Mouse (Mus musculus) telencephalon, adult 2 months (tissue): ENCODE data around the gene Slc39a11.

ENCODE experiments used
- DNase-seq: peaks from one replicate; pipeline ENCODE4 v3.0.0-alpha.2; 2011; ENCODE audit warnings: low read depth, low spot score

The Slc39a11 gene

DNA sequence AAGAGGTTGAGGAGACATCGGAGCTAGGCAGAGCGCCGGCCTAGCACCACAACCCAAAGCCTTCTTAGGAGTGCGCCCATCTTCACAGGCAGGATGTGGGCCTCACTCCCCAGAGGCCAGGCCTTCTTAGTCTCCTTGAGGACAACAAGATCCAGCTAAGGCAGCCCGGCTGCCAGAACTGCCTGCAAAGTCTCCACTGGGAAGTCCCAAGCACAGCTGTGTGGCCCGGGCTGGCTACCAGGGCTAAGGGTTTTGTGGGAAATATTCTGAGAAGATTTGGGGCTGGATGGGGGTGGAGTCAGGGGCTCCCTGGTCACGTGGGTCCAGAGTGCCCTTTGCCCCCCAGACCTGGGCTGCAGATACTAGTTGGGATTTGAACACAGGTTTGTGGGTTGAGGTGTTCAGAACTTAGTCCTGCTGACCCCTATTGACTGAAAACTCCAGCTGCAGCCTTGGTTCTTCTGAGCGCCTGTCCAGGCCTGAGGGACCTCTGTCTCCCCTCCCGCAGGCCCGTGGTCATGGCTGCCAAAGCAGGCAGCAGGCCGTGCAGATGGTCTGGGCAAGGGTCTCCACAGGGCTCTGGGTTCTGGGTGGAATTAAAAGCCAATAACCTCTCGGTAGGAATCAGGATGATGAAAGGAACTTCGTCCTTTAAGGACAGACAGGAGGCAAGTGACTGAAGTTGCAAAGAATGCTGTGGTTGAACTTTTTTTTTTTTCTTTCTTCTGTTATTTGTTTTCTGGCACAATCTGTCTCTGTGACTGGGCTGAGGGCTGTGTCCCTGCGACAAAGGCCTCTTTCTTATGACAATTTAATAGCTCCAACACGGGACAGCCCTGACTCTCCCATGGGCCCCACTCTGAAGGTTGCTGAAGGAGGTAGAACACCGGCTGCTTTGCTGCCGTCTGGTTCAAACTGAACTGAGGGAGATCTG is 357.8 kb downstream of the Slc39a11 start:
- DNase-seq: no peak

DNA sequence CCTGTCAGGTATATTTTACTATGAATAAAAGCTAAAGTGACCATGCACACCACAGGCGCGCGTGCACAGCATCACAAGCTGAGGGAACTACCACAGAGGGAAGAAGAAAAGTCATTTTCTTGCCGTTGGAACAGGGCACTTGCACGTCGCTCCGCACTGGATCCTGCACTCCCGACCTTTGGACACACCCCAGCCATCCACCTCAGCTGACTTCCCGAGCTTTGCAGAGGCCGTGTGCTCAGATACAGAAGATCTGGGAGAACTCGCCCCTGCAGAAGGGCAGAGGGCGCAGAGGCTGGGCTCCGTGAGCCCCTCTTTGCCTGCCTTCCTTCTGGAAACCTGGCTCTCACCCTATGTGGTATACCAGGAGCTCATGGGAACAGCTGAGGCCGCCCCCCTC is 359.0 kb downstream of the Slc39a11 start:
- no peak for DNase-seq

- no peak for DNase-seq
Measured at GRCm38 (mm10) chr11:113284951-113285741, 364.7 kb downstream of the Slc39a11 start.

DNA sequence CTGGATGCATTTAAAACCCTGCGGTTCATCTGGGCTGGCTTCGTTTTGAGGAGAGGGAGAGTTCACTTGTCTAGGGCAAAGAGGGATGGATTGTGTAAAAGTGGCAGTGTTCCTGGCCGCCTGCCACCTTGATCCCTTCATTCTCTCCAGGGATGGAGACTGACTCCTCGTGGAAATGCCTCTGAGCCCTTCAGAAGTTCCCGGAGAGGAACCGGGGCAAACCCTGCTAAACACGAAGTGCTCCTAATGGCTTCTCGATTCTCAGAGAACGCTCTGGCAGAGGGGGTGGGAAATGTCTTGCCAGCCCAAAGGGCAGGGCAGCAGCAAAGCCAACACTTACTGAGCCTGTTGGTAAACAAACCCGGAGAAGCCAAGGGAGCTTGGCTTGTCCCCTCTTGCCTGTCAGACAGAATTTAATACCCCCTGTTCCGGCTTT is 366.5 kb downstream of the Slc39a11 start:
- no peak for DNase-seq

DNA sequence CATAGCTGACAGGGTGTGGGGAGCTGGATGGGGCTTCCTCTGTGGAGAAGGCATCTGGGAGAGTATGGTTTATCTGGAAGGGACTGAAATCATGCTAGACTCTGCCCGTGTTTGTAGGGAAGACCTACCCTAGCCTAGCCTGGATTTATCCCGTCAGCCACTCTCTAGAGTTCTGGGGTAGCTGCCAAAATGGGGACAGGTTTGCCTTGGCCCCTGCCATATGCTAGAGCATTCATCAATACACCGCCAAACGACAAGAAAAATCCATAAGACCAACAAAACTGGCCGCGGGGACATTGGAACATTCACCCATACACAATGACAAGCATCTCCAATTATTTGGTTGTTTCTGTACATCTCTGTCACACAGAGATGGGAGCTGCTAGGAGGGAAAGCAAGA is 371.6 kb downstream of the Slc39a11 start:
- DNase-seq: no peak

- peak; percentile 52 for DNase-seq
Measured at GRCm38 (mm10) chr11:113277034-113277612, 372.8 kb downstream of the Slc39a11 start.

DNA sequence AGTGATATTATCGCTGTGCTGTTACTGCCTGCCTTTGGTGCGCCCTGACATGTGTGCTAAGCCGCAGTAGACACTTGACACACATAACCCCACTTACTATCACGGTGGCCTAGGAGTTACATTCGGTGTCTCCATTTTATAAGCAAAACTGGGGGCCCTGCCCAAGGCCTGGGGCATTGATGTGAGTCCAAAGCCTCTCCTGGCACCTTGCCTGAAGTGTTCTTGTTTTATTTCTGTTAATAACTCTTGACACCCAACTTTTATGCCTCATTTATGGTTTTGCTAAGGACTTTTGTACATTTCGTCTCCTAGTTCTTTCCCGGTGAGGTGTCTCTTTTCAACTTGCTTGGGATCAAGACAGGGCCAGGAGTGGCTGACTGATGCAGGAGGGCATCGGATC is 373.4 kb downstream of the Slc39a11 start:
- DNase-seq: no peak

GRCm38 (mm10) chr11:113274037-113274436 is 375.8 kb downstream of the Slc39a11 start:
- DNase-seq: no peak

GRCm38 (mm10) chr11:113271857-113272256 is 378.0 kb downstream of the Slc39a11 start:
- no peak for DNase-seq

DNA sequence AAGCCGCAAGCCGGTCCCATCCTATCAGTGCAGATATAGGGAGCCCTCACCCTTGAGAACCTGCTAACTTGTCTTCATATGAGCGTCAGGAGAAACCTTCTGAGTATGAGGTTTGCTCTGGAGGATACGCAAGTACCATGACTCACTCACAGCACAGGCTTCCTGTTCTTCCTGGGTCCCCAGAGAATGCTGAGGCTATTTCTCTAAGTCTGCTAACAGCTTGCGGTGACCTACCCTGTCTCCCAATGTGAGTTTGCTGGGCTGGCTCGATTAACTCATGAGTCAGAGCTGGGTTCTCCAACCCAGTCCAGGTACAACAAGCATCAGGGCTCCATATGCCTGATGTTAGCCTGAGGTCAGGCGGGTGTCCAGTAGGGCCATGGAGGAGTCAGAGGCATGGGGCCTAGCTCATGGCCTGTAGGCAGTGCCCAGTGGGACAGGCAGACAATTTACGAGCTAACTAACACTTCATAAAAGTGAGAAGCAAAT is 381.0 kb downstream of the Slc39a11 start:
- no peak for DNase-seq

DNA sequence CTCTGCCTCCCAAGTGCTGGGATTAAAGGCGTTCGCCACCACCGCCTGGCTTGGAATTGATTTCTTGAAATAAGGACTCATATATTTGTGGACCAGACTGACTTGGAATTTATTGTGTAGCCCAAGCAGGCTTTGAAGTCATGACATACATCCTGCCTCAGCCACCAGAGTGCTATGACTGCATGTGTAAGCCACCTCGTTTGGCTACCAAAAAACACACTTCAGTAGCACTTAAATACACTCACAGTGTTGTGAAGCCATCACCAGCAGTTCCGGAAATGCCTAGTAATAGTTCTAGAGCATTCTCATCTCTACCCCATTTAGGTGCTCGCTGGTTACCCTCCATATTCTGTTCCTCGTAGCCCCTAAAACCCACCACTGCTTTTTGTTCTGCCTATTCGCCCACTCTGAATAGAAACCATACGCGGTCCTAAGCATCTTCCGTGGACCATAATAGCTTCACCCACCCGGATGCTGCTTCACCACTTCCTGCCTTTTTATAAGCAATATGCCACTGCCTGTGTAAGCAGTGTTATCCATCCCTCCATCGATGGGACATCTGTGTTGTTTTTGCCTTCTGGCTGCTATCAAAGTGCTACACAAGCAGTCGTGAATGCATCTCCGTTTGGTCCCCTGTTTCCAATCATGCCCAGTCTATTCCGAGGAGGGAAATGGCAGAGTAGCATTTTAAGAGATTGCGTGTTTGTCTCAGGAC is 382.2 kb downstream of the Slc39a11 start:
- no peak for DNase-seq

DNA sequence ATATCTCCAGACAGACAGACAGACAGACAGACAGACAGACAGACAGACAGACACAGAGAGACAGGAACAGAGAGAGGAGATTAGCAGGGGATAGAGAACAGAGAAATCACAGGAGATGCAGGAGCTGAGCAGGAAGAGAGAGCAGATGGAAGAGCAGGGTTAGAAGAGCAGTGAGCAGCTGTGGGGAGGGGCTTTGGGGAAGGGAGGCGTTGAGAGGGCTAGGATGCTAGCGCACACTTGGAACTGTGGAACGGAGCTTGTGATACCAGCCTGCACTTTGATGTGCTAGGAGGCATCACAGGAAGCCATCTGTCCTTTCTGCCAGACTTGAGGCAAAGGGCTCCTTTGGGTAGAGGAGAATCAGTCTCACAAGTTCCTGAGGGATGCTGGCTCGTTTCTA is 383.2 kb downstream of the Slc39a11 start:
- DNase-seq: peak; percentile 54

GRCm38 (mm10) chr11:113265567-113265966 is 384.3 kb downstream of the Slc39a11 start:
- DNase-seq: no peak

DNA sequence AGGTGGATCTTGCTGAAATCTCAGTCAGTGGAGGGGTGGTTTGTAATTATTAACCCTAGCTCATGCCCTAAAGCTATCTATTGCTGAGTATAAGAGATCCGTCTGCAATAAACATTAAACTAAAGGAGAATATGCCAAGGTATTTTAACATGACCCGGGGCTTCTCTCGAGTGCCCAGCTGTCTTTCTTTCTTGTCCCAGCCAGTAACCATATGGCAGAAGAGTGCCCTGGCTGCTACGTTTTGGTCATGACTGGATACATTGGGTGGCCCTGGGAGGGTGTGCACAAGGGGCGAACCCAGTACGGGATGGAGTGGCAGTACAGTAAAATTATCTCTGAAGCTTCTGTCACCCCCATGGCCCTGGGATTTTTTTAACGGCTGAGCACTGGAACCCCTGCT is 385.9 kb downstream of the Slc39a11 start:
- DNase-seq: no peak

DNA sequence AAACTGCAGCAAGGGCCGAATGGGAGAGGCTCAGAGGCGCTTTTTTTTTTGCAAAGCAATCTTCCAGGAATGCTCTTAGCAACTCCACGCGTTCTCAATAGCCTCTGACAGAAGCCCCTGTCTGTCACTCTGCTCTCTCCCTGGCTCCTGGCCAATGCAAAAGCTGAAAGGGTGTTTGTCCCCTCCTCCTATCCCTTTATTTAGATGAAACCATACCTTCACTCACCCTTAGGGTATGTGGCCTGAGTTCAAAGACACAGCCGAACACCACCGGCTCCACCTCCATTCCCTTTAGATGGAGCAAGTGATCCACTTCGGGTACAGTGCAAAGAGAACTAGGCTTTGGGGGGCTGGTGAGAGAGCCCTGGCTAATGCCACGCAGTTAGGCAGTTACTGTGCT is 387.8 kb downstream of the Slc39a11 start:
- no peak for DNase-seq

GRCm38 (mm10) chr11:113261421-113261820 is 388.5 kb downstream of the Slc39a11 start:
- DNase-seq: no peak

- no peak for DNase-seq
Measured at GRCm38 (mm10) chr11:113259712-113260382, 390.0 kb downstream of the Slc39a11 start.

- DNase-seq: no peak
Measured at GRCm38 (mm10) chr11:113258016-113258415, 391.9 kb downstream of the Slc39a11 start.

- no peak for DNase-seq
Measured at GRCm38 (mm10) chr11:113254653-113255052, 395.2 kb downstream of the Slc39a11 start.

GRCm38 (mm10) chr11:113253169-113253568 is 396.7 kb downstream of the Slc39a11 start:
- no peak for DNase-seq

DNA sequence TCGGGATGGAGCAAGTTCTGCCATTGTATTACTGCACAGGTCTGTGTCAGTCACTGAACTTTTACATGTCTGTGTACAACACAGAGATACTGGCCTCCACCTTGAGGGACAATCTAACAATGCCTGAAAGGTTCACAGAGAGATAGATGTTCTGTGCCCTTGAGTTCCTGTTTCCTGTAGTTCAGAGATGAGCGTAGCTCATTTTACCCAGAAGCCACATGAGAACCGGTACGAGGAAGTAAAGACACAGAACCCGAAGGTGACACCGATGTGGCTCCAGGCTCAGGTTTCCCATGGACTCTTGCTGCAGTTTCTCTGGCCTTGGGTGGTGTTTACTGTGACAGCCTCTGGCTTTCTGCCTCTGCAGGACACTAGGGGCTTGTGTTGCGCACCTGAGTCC is 398.7 kb downstream of the Slc39a11 start:
- no peak for DNase-seq
